13 mouse cellular contexts compared by ENCODE assay signal in the genomic region with DNA sequence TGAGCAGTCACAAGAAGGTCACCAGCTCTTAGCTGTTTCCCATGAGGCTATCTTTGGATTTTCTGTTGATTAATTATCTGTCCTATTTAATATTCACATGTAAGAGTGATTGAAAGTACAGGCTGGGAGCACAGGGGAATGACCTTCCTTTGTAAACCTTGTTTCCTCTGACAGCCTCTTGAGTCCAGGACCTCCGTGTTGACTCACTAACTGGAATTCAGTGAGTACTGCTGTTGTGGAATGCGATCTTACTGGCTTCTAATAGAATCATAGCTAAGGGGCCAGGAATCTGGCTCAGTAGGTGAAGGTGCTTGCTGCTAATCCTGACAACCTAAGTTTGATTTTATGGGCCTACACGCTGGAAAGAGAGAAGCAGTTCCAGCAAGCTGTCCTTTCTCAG.
A peak's percentile ranks its signal among the peaks of the same experiment; 100 is the strongest.
DNase-seq lines count a peak whose midpoint lies in the region; ATAC-seq and TF ChIP-seq lines count a peak whose summit lies in the region.
"Had no signal": no experiment of that assay in that cellular context is flagged by ENCODE, and none has a peak within 500 bp of the region (broad histone marks: within the 10 kb centered on the region; RNA-seq: fewer than 3 reads in every experiment).

No protein-coding gene starts in this region.

- peak; percentile 31 for DNase-seq in adrenal gland, adult 2 months
- DNase-seq in adrenal gland, postnatal 4 days (ENCODE audit: low spot score in 2 of 2), result no peak
- peak; percentile 50 for DNase-seq in 3134 (ENCODE audit: extremely low read depth, insufficient read length, low spot score)
- peak; percentile 78 for DNase-seq in heart, embryonic 10.5 days (ENCODE audit: low spot score)
- DNase-seq in lung, embryonic 14.5 days, result peak; percentile 61
- no peak for DNase-seq in cerebellum, postnatal 14 days
- DNase-seq in right cerebral cortex, postnatal 25 days, result no peak
- DNase-seq: cerebellum, adult 11-12 months; right cerebral cortex, postnatal 4 days had no signal

- peaks cover 9% of the 10 kb centered on the region; the same call in 1 of the 2 replicates for H3K4me1 ChIP-seq in heart, embryonic 10.5 days
- H3K4me1 ChIP-seq in lung, embryonic 14.5 days (ENCODE audit: insufficient read depth), result no peaks in the 10 kb centered on the region
- no peaks in the 10 kb centered on the region for H3K4me1 ChIP-seq in hindbrain, embryonic 12.5 days
- H3K4me1 ChIP-seq: hindbrain, embryonic 15.5 days had no signal

- H3K9ac ChIP-seq in lung, embryonic 14.5 days, result no peak overlapping the region
- no peak overlapping the region for H3K9ac ChIP-seq in hindbrain, embryonic 12.5 days
- H3K9ac ChIP-seq: hindbrain, embryonic 15.5 days; liver, embryonic 14.5 days had no signal

- no peaks in the 10 kb centered on the region for H3K36me3 ChIP-seq in heart, embryonic 10.5 days
- no peaks in the 10 kb centered on the region for H3K36me3 ChIP-seq in lung, embryonic 14.5 days (ENCODE audit: insufficient read depth)
- H3K36me3 ChIP-seq in hindbrain, embryonic 12.5 days, result no peaks in the 10 kb centered on the region
- H3K36me3 ChIP-seq: hindbrain, embryonic 15.5 days had no signal

- WGBS in heart, embryonic 10.5 days, result 45% methylated on average over 3 of the region's 3 CpGs
- WGBS in lung, embryonic 14.5 days, result 44% methylated on average over 3 of the region's 3 CpGs
- WGBS in hindbrain, embryonic 12.5 days, result 67% methylated on average over 3 of the region's 3 CpGs

- peak; percentile 66 for ATAC-seq in lung, embryonic 14.5 days (ENCODE audit: insufficient read depth)
- ATAC-seq in hindbrain, embryonic 12.5 days (ENCODE audit: low FRiP score), result no peak

- no peaks in the 10 kb centered on the region for H3K9me3 ChIP-seq in heart, embryonic 10.5 days
- no peaks in the 10 kb centered on the region for H3K9me3 ChIP-seq in lung, embryonic 14.5 days (ENCODE audit: low read depth, low read length)
- H3K9me3 ChIP-seq in hindbrain, embryonic 12.5 days (replicated peaks), result no peaks in the 10 kb centered on the region
- H3K9me3 ChIP-seq: hindbrain, embryonic 15.5 days had no signal

- H3K4me2 ChIP-seq in lung, embryonic 14.5 days, result no peak overlapping the region
- no peak overlapping the region for H3K4me2 ChIP-seq in hindbrain, embryonic 12.5 days (replicated peaks)
- H3K4me2 ChIP-seq: hindbrain, embryonic 15.5 days had no signal

- no peak overlapping the region for H3K4me3 ChIP-seq in heart, embryonic 10.5 days
- H3K4me3 ChIP-seq in lung, embryonic 14.5 days (ENCODE audit: low read depth, low read length), result no peak overlapping the region
- H3K4me3 ChIP-seq in hindbrain, embryonic 12.5 days, result no peak overlapping the region
- H3K4me3 ChIP-seq: hindbrain, embryonic 15.5 days had no signal

- H3K27ac ChIP-seq in heart, embryonic 10.5 days, result peak overlapping the region; percentile 25; the same call in 1 of the 2 replicates
- no peak overlapping the region; the same call in 1 of the 2 replicates for H3K27ac ChIP-seq in lung, embryonic 14.5 days (ENCODE audit: low read depth)
- no peak overlapping the region for H3K27ac ChIP-seq in hindbrain, embryonic 12.5 days
- H3K27ac ChIP-seq: hindbrain, embryonic 15.5 days; liver, embryonic 14.5 days; stomach, postnatal 0 days had no signal

- no peaks in the 10 kb centered on the region for H3K27me3 ChIP-seq in heart, embryonic 10.5 days (ENCODE audit: insufficient read depth, poor library complexity, severe bottlenecking)
- H3K27me3 ChIP-seq in lung, embryonic 14.5 days (ENCODE audit: insufficient read depth, low read length), result no peaks in the 10 kb centered on the region
- H3K27me3 ChIP-seq in hindbrain, embryonic 12.5 days, result no peaks in the 10 kb centered on the region
- H3K27me3 ChIP-seq: hindbrain, embryonic 15.5 days had no signal

- TF ChIP-seq CTCF in lung, embryonic 14.5 days (IDR thresholded peaks at IDR 0.05; ENCODE audit: low read depth), result no peak

Comparison
In these comparisons a context has a peak if more than half of its experiments do, and no peak if none do; other contexts are left out.
1. DNase-seq: peak in adrenal gland, adult 2 months (single experiment), 3134 (single experiment), heart, embryonic 10.5 days (single experiment) and lung, embryonic 14.5 days (single experiment); none in adrenal gland, postnatal 4 days (0 of 2), cerebellum, postnatal 14 days (0 of 2) and right cerebral cortex, postnatal 25 days (single experiment).